Mouse (Mus musculus): ENCODE measurements at regions not wholly inside any gene's neighbourhood (a gene's known extent, or its start where the extent isn't known, plus 50 kb on each side); places are given as distances from the start of the nearest gene placed in this dataset.

- TF ChIP-seq CTCF (IDR thresholded peaks at IDR 0.05): no peak
- no peak for TF ChIP-seq POLR2A (IDR thresholded peaks at IDR 0.05; ENCODE audit: insufficient read depth, low read depth, low read length)
- TF ChIP-seq EP300 (IDR thresholded peaks at IDR 0.05; ENCODE audit: insufficient read depth, low read depth, low read length): no peak
Measured at GRCm38 (mm10) chr19:30330792-30331191, 98.0 kb downstream of the Mbl2 start.
